Mouse (Mus musculus) stomach, embryonic 14.5 days (tissue): ENCODE data around the gene 4930442H23Rik. TPM values are rescaled to one million over a fixed set of nuclear protein-coding genes. Genes with fewer than 3 reads are reported as not detected.

ENCODE experiments used
- ATAC-seq: fragments of 200-750 bp; cut with Nextera tagmentation; 2 replicates; pipeline ENCODE4 v1.8.0; 2017; ENCODE audit warnings: low read depth, moderate TSS enrichment; ENCODE audit not compliant: insufficient number of reproducible peaks, insufficient read depth, low FRiP score
- H3K27ac ChIP-seq: fragments of 300-500 bp; sonication (generic); 2 replicates; pipeline ENCODE4 v1.5.1; 2014; ENCODE audit warnings: mild to moderate bottlenecking, low read length, moderate library complexity, mixed read lengths
- H3K27me3 ChIP-seq: fragments of 300-500 bp; sonication (generic); 2 replicates; pipeline ENCODE4 v1.6.1; 2014; ENCODE audit warnings: low read length, control low read depth, mixed read lengths; ENCODE audit not compliant: control insufficient read depth, insufficient read depth
- H3K36me3 ChIP-seq: fragments of 300-500 bp; sonication (generic); 2 replicates; pipeline ENCODE4 v1.6.1; 2014; ENCODE audit warnings: mild to moderate bottlenecking, control low read depth, low read length, moderate library complexity, mixed read lengths; ENCODE audit not compliant: control insufficient read depth, insufficient read depth
- H3K4me1 ChIP-seq: fragments of 300-500 bp; sonication (generic); 2 replicates; pipeline ENCODE4 v1.6.1; 2014; ENCODE audit warnings: low read length, control low read depth, mixed read lengths; ENCODE audit not compliant: control insufficient read depth, insufficient read depth
- H3K4me2 ChIP-seq: fragments of 300-500 bp; sonication (generic); replicated peaks from 2 replicates; pipeline ENCODE4 v1.6.1; 2014; ENCODE audit warnings: low read depth, low read length, control low read depth
- H3K4me3 ChIP-seq: fragments of 300-500 bp; sonication (generic); 2 replicates; pipeline ENCODE4 v1.5.1; 2014; ENCODE audit warnings: low read depth, low read length, control low read depth
- H3K9ac ChIP-seq: fragments of 300-500 bp; sonication (generic); replicated peaks from 2 replicates; pipeline ENCODE4 v1.6.1; 2014; ENCODE audit warnings: low read depth, mild to moderate bottlenecking, control low read depth, low read length, moderate library complexity, mixed read lengths
- H3K9me3 ChIP-seq: fragments of 300-500 bp; sonication (generic); 2 replicates; pipeline ENCODE4 v1.6.1; 2016; ENCODE audit warnings: low read depth, low read length, control low read depth; ENCODE audit not compliant: control insufficient read depth
- WGBS: fragments of 180-500 bp; shearing (Covaris S2); extraction: QIAGEN DNeasy Blood & Tissue Kit; methylation state at CpG from one replicate; pipeline ENCODE4 v1.1.7; 2014; 5-methylcytosine and 5-hydroxymethylcytosine counted together
- polyA plus RNA-seq: library from polyadenylated mRNA; unstranded; fragments of >200 nt; fragmentation: Nextera tagmentation; extraction: Ambion mirVana; gene quantifications from 2 replicates; pipeline ENCODE4 v1.2.1, GENCODE M21; 2014

The 4930442H23Rik gene
- polyA plus RNA-seq, 1 experiment from 2014 or later = not detected

- Histone ChIP-seq H3K4me1 (peaks cover 49% of the 10 kb centered on the region), H3K4me2 (peak overlapping the region; percentile 93), H3K36me3 (peaks cover 6% of the 10 kb centered on the region), H3K4me3 (peak overlapping the region; percentile 94), H3K9ac (peak overlapping the region; percentile 90), H3K9me3 (no peaks in the 10 kb centered on the region), H3K27ac (peak overlapping the region; percentile 89; the same call in 1 of the 2 replicates), H3K27me3 (peaks cover 4% of the 10 kb centered on the region; the same call in 1 of the 2 replicates)
- ATAC-seq = no peak
- WGBS = 57% methylated on average over 11 of the region's 11 CpGs
These were observed 44.7 kb downstream of the 4930442H23Rik start for GRCm38 (mm10) chr10:81138821-81139528.

- Histone ChIP-seq H3K4me3 (peak overlapping the region; percentile 94), H3K27me3 (peaks cover 4% of the 10 kb centered on the region; the same call in 1 of the 2 replicates), H3K4me1 (peaks cover 49% of the 10 kb centered on the region), H3K27ac (peak overlapping the region; percentile 89), H3K9me3 (no peaks in the 10 kb centered on the region), H3K9ac (peak overlapping the region; percentile 90), H3K4me2 (peak overlapping the region; percentile 93), H3K36me3 (no peaks in the 10 kb centered on the region; the same call in 1 of the 2 replicates)
- ATAC-seq = no peak
- 0% methylated on average over 19 of the region's 24 CpGs for whole genome bisulfite sequencing
These were observed 45.4 kb downstream of the 4930442H23Rik start for GRCm38 (mm10) chr10:81138131-81138782.

GRCm38 (mm10) chr10:81137252-81138130 lies 46.2 kb downstream of the 4930442H23Rik start:
- Histone ChIP-seq H3K9ac (peak overlapping the region; percentile 90), H3K27ac (peak overlapping the region; percentile 99), H3K9me3 (no peaks in the 10 kb centered on the region), H3K4me1 (peaks cover 46% of the 10 kb centered on the region), H3K4me3 (peak overlapping the region; percentile 94), H3K36me3 (no peaks in the 10 kb centered on the region), H3K27me3 (peaks cover 4% of the 10 kb centered on the region; the same call in 1 of the 2 replicates), H3K4me2 (peak overlapping the region; percentile 93)
- ATAC-seq = peak; percentile 87
- WGBS = under 1% methylated on average over 79 of the region's 89 CpGs

GRCm38 (mm10) chr10:81136706-81137231 lies 46.9 kb downstream of the 4930442H23Rik start:
- peak overlapping the region; percentile 94 for H3K4me3 ChIP-seq
- H3K4me1 ChIP-seq = peaks cover 42% of the 10 kb centered on the region
- H3K36me3 ChIP-seq = no peaks in the 10 kb centered on the region
- H3K9ac ChIP-seq = peak overlapping the region; percentile 99
- peak overlapping the region; percentile 84 for H3K4me2 ChIP-seq
- peak overlapping the region; percentile 99 for H3K27ac ChIP-seq
- ATAC-seq = peak; percentile 16; the same call in 1 of the 2 replicates
- H3K9me3 ChIP-seq = no peaks in the 10 kb centered on the region
- peaks cover 4% of the 10 kb centered on the region; the same call in 1 of the 2 replicates for H3K27me3 ChIP-seq
- WGBS = 1% methylated on average over 50 of the region's 50 CpGs

GRCm38 (mm10) chr10:81135831-81136705 lies 47.6 kb downstream of the 4930442H23Rik start:
- Histone ChIP-seq H3K4me3 (peak overlapping the region; percentile 94), H3K9ac (peak overlapping the region; percentile 99), H3K9me3 (no peaks in the 10 kb centered on the region), H3K4me2 (peak overlapping the region; percentile 84), H3K27me3 (peaks cover 4% of the 10 kb centered on the region; the same call in 1 of the 2 replicates), H3K4me1 (peaks cover 36% of the 10 kb centered on the region), H3K27ac (peak overlapping the region; percentile 99), H3K36me3 (no peaks in the 10 kb centered on the region)
- ATAC-seq = peak; percentile 30
- under 1% methylated on average over 71 of the region's 86 CpGs for WGBS

GRCm38 (mm10) chr10:81134966-81135681 lies 48.5 kb downstream of the 4930442H23Rik start, which contains the start of gene Zbtb7a:
Gene Zbtb7a (plus strand): TSS chr10:81135220.
- Histone ChIP-seq H3K4me1 (peaks cover 26% of the 10 kb centered on the region), H3K27ac (peak within 1 kb of the TSS; percentile 99), H3K9me3 (no peaks in the 10 kb centered on the region), H3K36me3 (no peaks in the 10 kb centered on the region), H3K4me3 (peak within 1 kb of the TSS; percentile 94), H3K4me2 (peak within 1 kb of the TSS; percentile 84), H3K9ac (peak within 1 kb of the TSS; percentile 99), H3K27me3 (peaks cover 4% of the 10 kb centered on the region; the same call in 1 of the 2 replicates)
- ATAC-seq = no peak
- 3% methylated on average over 40 of the region's 41 CpGs for WGBS

- H3K4me1 ChIP-seq = peaks cover 17% of the 10 kb centered on the region
- peak overlapping the region; percentile 2; the same call in 1 of the 2 replicates for H3K4me2 ChIP-seq
- H3K27me3 ChIP-seq = peaks cover 4% of the 10 kb centered on the region; the same call in 1 of the 2 replicates
- no peaks in the 10 kb centered on the region for H3K9me3 ChIP-seq
- H3K9ac ChIP-seq = no peak overlapping the region
- 3% methylated on average over 16 of the region's 16 CpGs for WGBS
- no peaks in the 10 kb centered on the region for H3K36me3 ChIP-seq
- no peak overlapping the region for H3K4me3 ChIP-seq
- no peak for ATAC-seq
- H3K27ac ChIP-seq = no peak overlapping the region
These were observed 49.5 kb downstream of the 4930442H23Rik start for GRCm38 (mm10) chr10:81134181-81134587.
